Mouse (Mus musculus): ENCODE measurements around the gene Acot1. TPM values are rescaled to one million over a fixed set of nuclear protein-coding genes. Genes with fewer than 3 reads are reported as not detected.
A peak's percentile ranks its signal among the peaks of the same experiment; 100 is the strongest.

The Acot1 gene
- total and polyA plus RNA-seq, 3 experiments = 1.5 to 12.7 TPM; not detected in 1

GRCm38 (mm10) chr12:83972117-83972516 is 37.2 kb upstream of the Acot1 start (continued):
- TF ChIP-seq SIN3A (IDR thresholded peaks at IDR 0.05; ENCODE audit: low read length) (peak; percentile 38; the same call in 1 of the 2 replicates), ZNF384 (IDR thresholded peaks at IDR 0.05; ENCODE audit: low read depth, low read length) (no peak), POLR2AphosphoS5 (IDR thresholded peaks at IDR 0.05; ENCODE audit: borderline replicate concordance, low read depth, low read length) (no peak), TAL1 (IDR thresholded peaks at IDR 0.05; ENCODE audit: low read length) (no peak), ZKSCAN1 (IDR thresholded peaks at IDR 0.05; ENCODE audit: low read depth, low read length) (no peak), CTCF (IDR thresholded peaks at IDR 0.05 in 2 of 3, conservative IDR thresholded peaks at IDR 0.05 in 1 of 3; ENCODE audit: control insufficient read depth in 1 of 3, insufficient read depth in 1 of 3, low read depth in 2 of 3, low read length in 3 of 3, poor library complexity in 1 of 3, severe bottlenecking in 1 of 3) (peak; percentile 58 to 93 (median 64)), TCF12 (IDR thresholded peaks at IDR 0.05; ENCODE audit: low read depth, low read length) (no peak)

- H3K79me2 ChIP-seq (ENCODE audit: control insufficient read depth, insufficient read depth, low read length, poor library complexity) = no peaks in the 10 kb centered on the region
- H3K9ac ChIP-seq (ENCODE audit: control insufficient read depth, low read depth, low read length, poor library complexity, severe bottlenecking) = no peak overlapping the region
- no peak for TF ChIP-seq USF2 (IDR thresholded peaks at IDR 0.05; ENCODE audit: borderline replicate concordance in 1 of 2, insufficient read depth in 1 of 2, low read depth in 1 of 2, low read length in 2 of 2)
- TF ChIP-seq MAZ (IDR thresholded peaks at IDR 0.05; ENCODE audit: low read depth, low read length) = no peak
- TF ChIP-seq POLR2A (IDR thresholded peaks at IDR 0.05; ENCODE audit: control insufficient read depth in 1 of 2, insufficient read depth in 1 of 2, low read depth in 1 of 2, low read length in 2 of 2, poor library complexity in 1 of 2) = no peak
- no peak for TF ChIP-seq TBP (IDR thresholded peaks at IDR 0.05; ENCODE audit: low read depth, low read length)
- no peak for TF ChIP-seq MAFK (IDR thresholded peaks at IDR 0.05; ENCODE audit: borderline replicate concordance, low read depth, low read length)
- no peak for TF ChIP-seq RCOR1 (IDR thresholded peaks at IDR 0.05; ENCODE audit: low read depth, low read length)
- TF ChIP-seq E2F4 (IDR thresholded peaks at IDR 0.05; ENCODE audit: borderline replicate concordance, low read depth, low read length) = no peak
- no peak for TF ChIP-seq CHD1 (IDR thresholded peaks at IDR 0.05; ENCODE audit: low read depth, low read length)
- no peak for TF ChIP-seq POLR2AphosphoS5 (IDR thresholded peaks at IDR 0.05; ENCODE audit: borderline replicate concordance, low read depth, low read length)
- TF ChIP-seq USF1 (IDR thresholded peaks at IDR 0.05; ENCODE audit: low read depth, low read length) = no peak
- no peak for TF ChIP-seq JUND (IDR thresholded peaks at IDR 0.05; ENCODE audit: low read depth, low read length)
- TF ChIP-seq ZC3H11A (IDR thresholded peaks at IDR 0.05; ENCODE audit: low read depth, low read length) = no peak
- TF ChIP-seq MYC (IDR thresholded peaks at IDR 0.05; ENCODE audit: low read depth, low read length) = no peak
- TF ChIP-seq TAL1 (IDR thresholded peaks at IDR 0.05; ENCODE audit: low read length) = no peak
- no peak for TF ChIP-seq ETS1 (IDR thresholded peaks at IDR 0.05; ENCODE audit: low read depth, low read length)
- no peak for TF ChIP-seq NRF1 (IDR thresholded peaks at IDR 0.05; ENCODE audit: insufficient read depth, low read depth, low read length, poor library complexity, severe bottlenecking)
- TF ChIP-seq POLR2AphosphoS2 (IDR thresholded peaks at IDR 0.05; ENCODE audit: low read length) = no peak
- no peak for TF ChIP-seq EP300 (IDR thresholded peaks at IDR 0.05; ENCODE audit: low read depth in 1 of 2, low read length in 2 of 2)
- TF ChIP-seq ZKSCAN1 (IDR thresholded peaks at IDR 0.05; ENCODE audit: low read depth, low read length) = no peak
Observed at GRCm38 (mm10) chr12:83978862-83979261, 30.4 kb upstream of the Acot1 start.

More at GRCm38 (mm10) chr12:83978862-83979261, 30.4 kb upstream of the Acot1 start:
- no peaks in the 10 kb centered on the region for H3K9me3 ChIP-seq (replicated peaks; ENCODE audit: insufficient read depth, low read length)
- DNase-seq (ENCODE audit: low read depth, low spot score) = no peak
- no peak overlapping the region for H3K4me3 ChIP-seq (ENCODE audit: control insufficient read depth in 1 of 2, insufficient read depth in 1 of 2, low read depth in 2 of 2, low read length in 2 of 2)
- no peak overlapping the region for H3K27ac ChIP-seq (ENCODE audit: control insufficient read depth, low read depth, low read length)
- H3K4me1 ChIP-seq (ENCODE audit: control insufficient read depth in 1 of 2, insufficient read depth in 2 of 2, low read length in 2 of 2) = no peaks in the 10 kb centered on the region
- 0 out of 4 replicates have a peak, but pooled peaks cover 0 to 1% of the 10 kb centered on the region in 2 experiments for H3K27me3 ChIP-seq (ENCODE audit: control insufficient read depth in 1 of 2, insufficient read depth in 2 of 2, low read length in 2 of 2)
- no peaks in the 10 kb centered on the region for H3K36me3 ChIP-seq (ENCODE audit: control insufficient read depth in 1 of 2, insufficient read depth in 2 of 2, low read length in 2 of 2)

All from MEL (cell line).